Mouse (Mus musculus): ENCODE measurements around the gene Mrps10. TPM values are rescaled to one million over a fixed set of nuclear protein-coding genes. Genes with fewer than 3 reads are reported as not detected.

Mrps10 gene
- polyA plus RNA-seq (2012; ENCODE audit: insufficient read depth, low replicate concordance): 1.8 and 8.1 TPM in 2 replicates

GRCm38 (mm10) chr17:47368401-47369086 is at the start of gene Mrps10:
Gene Mrps10 (plus strand): TSS chr17:47368887.
- Histone ChIP-seq H3K27me3 (replicated peaks) (peaks cover 13% of the 10 kb centered on the region), H3K4me1 (peaks cover 18% of the 10 kb centered on the region), H3K36me3 (replicated peaks; ENCODE audit: low read length) (peaks cover 16% of the 10 kb centered on the region), H3K4me3 (replicated peaks) (peak within 1 kb of the TSS; percentile 97), H3K9me3 (no peaks in the 10 kb centered on the region)
- no peak for TF ChIP-seq GATA1 (IDR thresholded peaks at IDR 0.05; ENCODE audit: borderline replicate concordance, low read length)
- TF ChIP-seq FLI1 (IDR thresholded peaks at IDR 0.05; ENCODE audit: low read length): no peak

DNA sequence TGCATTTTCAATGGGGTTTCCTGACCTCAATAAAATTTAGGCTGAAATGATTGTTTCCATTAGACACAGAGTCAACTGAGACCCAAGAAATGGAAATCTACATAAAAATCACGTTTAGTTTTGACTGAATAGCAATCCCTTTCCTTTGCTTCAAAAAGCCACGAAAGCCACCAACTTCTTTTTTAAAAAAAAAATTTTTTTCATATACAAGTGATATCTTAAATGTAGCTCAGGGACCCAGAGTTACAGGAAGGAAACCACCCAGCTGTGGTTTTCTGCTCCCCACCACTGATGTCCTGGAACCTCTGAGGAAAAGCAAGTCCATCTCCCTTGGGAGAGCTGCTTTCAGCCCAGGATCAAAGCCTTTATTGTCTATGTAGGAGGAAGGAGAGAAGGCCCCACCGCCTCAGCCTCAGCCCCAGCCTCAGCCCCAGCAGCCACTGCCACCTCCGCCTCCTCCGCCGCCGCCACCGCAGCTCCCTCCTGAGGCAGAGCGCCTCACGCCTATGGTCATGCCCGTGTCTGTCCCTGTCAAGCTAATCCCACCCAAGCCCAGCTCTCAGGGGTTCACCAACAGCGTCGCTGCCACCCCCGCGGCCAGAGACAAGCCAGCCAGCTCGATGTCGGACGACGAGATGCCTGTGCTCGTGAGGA is 49.6 kb upstream of the Mrps10 start:
- H3K4me3 ChIP-seq (replicated peaks): no peak overlapping the region
- H3K27me3 ChIP-seq (replicated peaks): peaks cover 15% of the 10 kb centered on the region
- peaks cover 22% of the 10 kb centered on the region for H3K4me1 ChIP-seq
- H3K9me3 ChIP-seq: no peaks in the 10 kb centered on the region
- no peak for TF ChIP-seq FLI1 (IDR thresholded peaks at IDR 0.05; ENCODE audit: low read length)
- TF ChIP-seq GATA1 (IDR thresholded peaks at IDR 0.05; ENCODE audit: borderline replicate concordance, low read length): no peak
- peaks cover 73% of the 10 kb centered on the region for H3K36me3 ChIP-seq (replicated peaks; ENCODE audit: low read length)

DNA sequence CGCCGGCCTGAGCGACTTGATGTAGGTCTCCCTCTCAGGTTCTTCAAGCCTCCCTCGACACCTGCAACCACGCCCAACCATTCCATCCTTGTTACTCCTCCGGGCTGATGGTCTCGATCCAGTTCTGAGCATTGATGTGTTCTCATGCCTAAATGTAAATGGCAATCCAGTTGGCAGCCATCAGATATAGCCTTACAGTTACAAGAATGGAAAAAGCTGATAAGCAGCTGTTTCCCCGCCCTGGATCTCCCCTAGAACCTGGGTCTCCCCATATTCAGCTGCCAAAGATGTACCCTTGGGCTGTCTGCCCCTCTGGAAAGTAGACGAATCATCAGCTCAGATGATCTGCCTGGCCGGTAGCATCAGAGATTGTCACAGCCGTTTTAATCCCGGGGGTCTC is 48.9 kb upstream of the Mrps10 start:
- TF ChIP-seq FLI1 (IDR thresholded peaks at IDR 0.05; ENCODE audit: low read length): no peak
- TF ChIP-seq GATA1 (IDR thresholded peaks at IDR 0.05; ENCODE audit: borderline replicate concordance, low read length): no peak
- peaks cover 73% of the 10 kb centered on the region for H3K36me3 ChIP-seq (replicated peaks; ENCODE audit: low read length)
- no peaks in the 10 kb centered on the region for H3K9me3 ChIP-seq
- H3K27me3 ChIP-seq (replicated peaks): peaks cover 14% of the 10 kb centered on the region
- H3K4me3 ChIP-seq (replicated peaks): no peak overlapping the region
- peaks cover 22% of the 10 kb centered on the region for H3K4me1 ChIP-seq

- peaks cover 13% of the 10 kb centered on the region for H3K4me1 ChIP-seq
- H3K27me3 ChIP-seq (replicated peaks): peaks cover 12% of the 10 kb centered on the region
- H3K4me3 ChIP-seq (replicated peaks): no peak overlapping the region
- peaks cover 76% of the 10 kb centered on the region for H3K36me3 ChIP-seq (replicated peaks; ENCODE audit: low read length)
- H3K9me3 ChIP-seq: no peaks in the 10 kb centered on the region
- no peak for TF ChIP-seq FLI1 (IDR thresholded peaks at IDR 0.05; ENCODE audit: low read length)
- TF ChIP-seq GATA1 (IDR thresholded peaks at IDR 0.05; ENCODE audit: borderline replicate concordance, low read length): no peak
These were observed 46.3 kb upstream of the Mrps10 start for GRCm38 (mm10) chr17:47322128-47322990.

DNA sequence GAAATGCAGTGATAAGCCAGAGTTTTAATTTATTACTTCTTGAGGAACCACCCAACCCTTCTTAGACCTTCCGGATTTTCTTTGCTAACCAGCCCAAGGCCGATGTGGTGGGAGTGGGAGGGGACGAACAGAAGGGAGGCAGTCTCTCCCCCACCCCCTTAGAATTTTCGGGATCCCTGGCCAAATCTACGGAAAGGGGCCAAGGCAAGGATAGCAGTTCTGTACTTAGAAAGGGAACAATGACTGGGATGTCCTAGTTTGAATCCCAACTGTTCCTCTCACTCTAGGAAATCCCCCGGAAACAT is 45.7 kb upstream of the Mrps10 start:
- Histone ChIP-seq H3K4me1 (peaks cover 10% of the 10 kb centered on the region), H3K36me3 (replicated peaks; ENCODE audit: low read length) (peaks cover 76% of the 10 kb centered on the region), H3K27me3 (replicated peaks) (peaks cover 9% of the 10 kb centered on the region), H3K4me3 (replicated peaks) (no peak overlapping the region), H3K9me3 (no peaks in the 10 kb centered on the region)
- no peak for TF ChIP-seq GATA1 (IDR thresholded peaks at IDR 0.05; ENCODE audit: borderline replicate concordance, low read length)
- no peak for TF ChIP-seq FLI1 (IDR thresholded peaks at IDR 0.05; ENCODE audit: low read length)

DNA sequence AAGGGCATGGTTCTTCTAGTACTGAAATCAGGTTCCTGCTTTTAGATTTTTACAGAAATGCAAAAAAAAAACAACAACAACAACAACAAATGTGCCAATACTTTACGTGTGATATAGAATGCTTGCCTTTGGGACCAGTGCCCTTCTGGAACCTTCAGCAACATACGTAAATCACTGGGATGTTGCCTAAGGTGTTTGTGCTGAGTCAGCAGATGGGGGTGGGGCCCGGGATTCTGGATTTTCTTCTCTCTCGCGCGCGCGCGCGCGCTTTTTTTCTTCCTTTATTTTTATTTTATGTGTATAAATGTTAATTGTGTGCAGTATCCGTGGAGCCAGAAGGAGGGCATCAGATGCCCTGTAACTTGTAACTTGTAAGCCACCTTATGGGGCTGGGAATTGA is 41.1 kb upstream of the Mrps10 start:
- peaks cover 80% of the 10 kb centered on the region for H3K36me3 ChIP-seq (replicated peaks; ENCODE audit: low read length)
- no peak for TF ChIP-seq GATA1 (IDR thresholded peaks at IDR 0.05; ENCODE audit: borderline replicate concordance, low read length)
- TF ChIP-seq FLI1 (IDR thresholded peaks at IDR 0.05; ENCODE audit: low read length): no peak
- H3K27me3 ChIP-seq (replicated peaks): no peaks in the 10 kb centered on the region
- H3K4me3 ChIP-seq (replicated peaks): no peak overlapping the region
- peaks cover 6% of the 10 kb centered on the region for H3K4me1 ChIP-seq
- no peaks in the 10 kb centered on the region for H3K9me3 ChIP-seq

GRCm38 (mm10) chr17:47327969-47328368 is 40.7 kb upstream of the Mrps10 start:
- Histone ChIP-seq H3K9me3 (no peaks in the 10 kb centered on the region), H3K36me3 (replicated peaks; ENCODE audit: low read length) (peaks cover 76% of the 10 kb centered on the region), H3K27me3 (replicated peaks) (no peaks in the 10 kb centered on the region), H3K4me1 (peaks cover 6% of the 10 kb centered on the region), H3K4me3 (replicated peaks) (no peak overlapping the region)
- TF ChIP-seq FLI1 (IDR thresholded peaks at IDR 0.05; ENCODE audit: low read length) (no peak), GATA1 (IDR thresholded peaks at IDR 0.05; ENCODE audit: borderline replicate concordance, low read length) (no peak)

- no peaks in the 10 kb centered on the region for H3K27me3 ChIP-seq (replicated peaks)
- TF ChIP-seq GATA1 (IDR thresholded peaks at IDR 0.05; ENCODE audit: borderline replicate concordance, low read length): no peak
- TF ChIP-seq FLI1 (IDR thresholded peaks at IDR 0.05; ENCODE audit: low read length): no peak
- no peak overlapping the region for H3K4me3 ChIP-seq (replicated peaks)
- no peaks in the 10 kb centered on the region for H3K9me3 ChIP-seq
- peaks cover 68% of the 10 kb centered on the region for H3K36me3 ChIP-seq (replicated peaks; ENCODE audit: low read length)
- H3K4me1 ChIP-seq: peaks cover 6% of the 10 kb centered on the region
These were observed 39.9 kb upstream of the Mrps10 start for GRCm38 (mm10) chr17:47328552-47329343.

- TF ChIP-seq GATA1 (IDR thresholded peaks at IDR 0.05; ENCODE audit: borderline replicate concordance, low read length) (no peak), FLI1 (IDR thresholded peaks at IDR 0.05; ENCODE audit: low read length) (no peak)
These were observed 38.1 kb upstream of the Mrps10 start for GRCm38 (mm10) chr17:47330616-47331015.

More at GRCm38 (mm10) chr17:47330616-47331015, 38.1 kb upstream of the Mrps10 start:
- H3K9me3 ChIP-seq: no peaks in the 10 kb centered on the region
- H3K4me3 ChIP-seq (replicated peaks): no peak overlapping the region
- H3K27me3 ChIP-seq (replicated peaks): no peaks in the 10 kb centered on the region
- peaks cover 50% of the 10 kb centered on the region for H3K36me3 ChIP-seq (replicated peaks; ENCODE audit: low read length)
- H3K4me1 ChIP-seq: peaks cover 6% of the 10 kb centered on the region
